Mouse (Mus musculus) adrenal gland, adult (tissue): ENCODE measurements around the gene 1700102P08Rik.

Experiments
- DNase-seq, 2 experiments: peaks; one replicate each; pipeline ENCODE4 v3.0.0; 2022 to 2023; ENCODE audit warnings: low spot score in 1 of 2; ENCODE audit not compliant: inconsistent age in 2 of 2

1700102P08Rik gene

GRCm38 (mm10) chr9:108456953-108457352, 64.3 kb downstream of the 1700102P08Rik start:
- no peak for DNase-seq

- DNase-seq = no peak
These were observed 67.3 kb downstream of the 1700102P08Rik start for GRCm38 (mm10) chr9:108459939-108460318.
